9 mouse cellular contexts compared by ENCODE assay signal in the genomic region with DNA sequence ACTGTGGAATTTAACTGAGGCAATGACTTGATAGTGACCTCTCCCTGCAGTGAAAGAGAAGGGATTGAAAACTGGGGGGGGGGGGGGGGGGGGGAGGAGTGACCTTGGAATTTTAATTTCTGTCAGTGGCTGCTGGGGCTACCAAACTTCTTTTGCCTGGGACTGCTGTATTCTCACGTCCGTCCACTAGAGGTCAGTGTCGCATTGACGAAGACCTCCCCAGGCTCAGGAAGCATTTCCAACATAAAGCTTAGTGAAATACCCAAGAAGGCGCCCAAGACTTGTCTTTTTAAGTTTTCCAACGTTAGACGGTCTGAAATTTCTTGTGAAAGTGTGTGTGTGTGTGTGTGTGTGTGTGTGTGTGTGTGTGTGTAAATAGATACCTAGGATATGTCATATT.
DNase-seq lines count a peak whose midpoint lies in the region; ATAC-seq and TF ChIP-seq lines count a peak whose summit lies in the region.
"Had no signal": no experiment of that assay in that cellular context is flagged by ENCODE, and none has a peak within 500 bp of the region (broad histone marks: within the 10 kb centered on the region; RNA-seq: fewer than 3 reads in every experiment).

No protein-coding gene starts in this region.

- no peaks in the 10 kb centered on the region for H3K27me3 ChIP-seq in heart, embryonic 12.5 days (replicated peaks)
- no peaks in the 10 kb centered on the region for H3K27me3 ChIP-seq in heart, adult 2 months (ENCODE audit: control insufficient read depth, insufficient read depth, low read length)
- no peaks in the 10 kb centered on the region for H3K27me3 ChIP-seq in stomach, postnatal 0 days (ENCODE audit: control insufficient read depth, insufficient read depth, low read length)

- no peaks in the 10 kb centered on the region for H3K36me3 ChIP-seq in heart, embryonic 12.5 days
- peaks cover 3% of the 10 kb centered on the region for H3K36me3 ChIP-seq in heart, adult 2 months (ENCODE audit: control insufficient read depth, insufficient read depth, low read length)
- H3K36me3 ChIP-seq in stomach, postnatal 0 days (ENCODE audit: control insufficient read depth, insufficient read depth, low read length): no peaks in the 10 kb centered on the region
- H3K36me3 ChIP-seq: midbrain, embryonic 12.5 days had no signal

- peak; percentile 67 to 90 for DNase-seq in heart, adult 18-20 months
- peak; percentile 94 for DNase-seq in NIH3T3 (ENCODE audit: low read depth)
- peak; percentile 76 to 80 for DNase-seq in cerebellum, postnatal 36 days
- peak; percentile 67 to 86 for DNase-seq in heart, adult 2 months
- peak; percentile 67 to 68 for DNase-seq in layer of hippocampus, postnatal 14 days (ENCODE audit: low spot score in 2 of 2)
- peak; percentile 87 for DNase-seq in mesoderm, embryonic 11.5 days (ENCODE audit: low read depth, low spot score)
- DNase-seq in stomach, postnatal 0 days (ENCODE audit: low spot score): peak; percentile 83

- peaks cover 16% of the 10 kb centered on the region for H3K4me1 ChIP-seq in heart, embryonic 12.5 days (replicated peaks)
- H3K4me1 ChIP-seq in heart, adult 2 months (ENCODE audit: control insufficient read depth, insufficient read depth, low read length): peaks cover 13% of the 10 kb centered on the region
- H3K4me1 ChIP-seq in stomach, postnatal 0 days (replicated peaks; ENCODE audit: control insufficient read depth, insufficient read depth): peaks cover 4% of the 10 kb centered on the region; the same call in 1 of the 2 replicates

- TF ChIP-seq EP300 in heart, adult 2 months (IDR thresholded peaks at IDR 0.05; ENCODE audit: insufficient read depth, low read depth, low read length): peak; percentile 83
- TF ChIP-seq EP300 in stomach, postnatal 0 days (optimal IDR thresholded peaks at IDR 0.05): no peak

- no peak overlapping the region for H3K27ac ChIP-seq in heart, embryonic 12.5 days (ENCODE audit: poor library complexity, severe bottlenecking)
- H3K27ac ChIP-seq in heart, adult 2 months: no peak overlapping the region
- no peak overlapping the region for H3K27ac ChIP-seq in stomach, postnatal 0 days (replicated peaks)
- H3K27ac ChIP-seq: midbrain, embryonic 12.5 days had no signal

- no peak overlapping the region for H3K9ac ChIP-seq in heart, embryonic 12.5 days
- no peak overlapping the region for H3K9ac ChIP-seq in heart, adult 2 months (ENCODE audit: low read depth, low read length)
- H3K9ac ChIP-seq in stomach, postnatal 0 days (ENCODE audit: low read length): no peak overlapping the region
- H3K9ac ChIP-seq: midbrain, embryonic 12.5 days had no signal

- no peak for ATAC-seq in heart, embryonic 12.5 days (ENCODE audit: insufficient number of reproducible peaks, low FRiP score)
- no peak; the same call in 1 of the 2 replicates for ATAC-seq in stomach, postnatal 0 days (ENCODE audit: low FRiP score, low TSS enrichment)

- H3K4me2 ChIP-seq in heart, embryonic 12.5 days: no peak overlapping the region
- H3K4me2 ChIP-seq in stomach, postnatal 0 days (replicated peaks; ENCODE audit: low read depth): no peak overlapping the region
- H3K4me2 ChIP-seq: midbrain, embryonic 12.5 days had no signal

- no peak overlapping the region for H3K4me3 ChIP-seq in heart, embryonic 12.5 days
- H3K4me3 ChIP-seq in heart, adult 2 months: no peak overlapping the region
- H3K4me3 ChIP-seq in stomach, postnatal 0 days (ENCODE audit: low read depth, low read length): no peak overlapping the region
- H3K4me3 ChIP-seq: midbrain, embryonic 12.5 days had no signal

- peaks cover 8% of the 10 kb centered on the region for H3K9me3 ChIP-seq in heart, embryonic 12.5 days (replicated peaks)
- no peaks in the 10 kb centered on the region for H3K9me3 ChIP-seq in stomach, postnatal 0 days (ENCODE audit: control insufficient read depth, low read length)

- intact Hi-C loops in heart, adult 2 months (cut with DNase I): loop anchor here (1.0 to 5.0 kb wide), 2 partner anchors 201 to 288 kb away; no protein-coding TSS in a partner anchor

- WGBS in heart, embryonic 12.5 days: 15% methylated on average over 7 of the region's 7 CpGs
- WGBS in heart, adult 2 months: 6% methylated on average over 7 of the region's 7 CpGs
- WGBS in stomach, postnatal 0 days: 8% methylated on average over 7 of the region's 7 CpGs

- peak; percentile 69 for TF ChIP-seq CTCF in heart, adult 2 months (IDR thresholded peaks at IDR 0.05)
- TF ChIP-seq CTCF in stomach, postnatal 0 days (IDR thresholded peaks at IDR 0.05; ENCODE audit: low read depth): peak; percentile 86

- TF ChIP-seq POLR2A in heart, adult 2 months (IDR thresholded peaks at IDR 0.05; ENCODE audit: insufficient read depth, low read depth, low read length): no peak

- no peaks in the 10 kb centered on the region for H3K79me2 ChIP-seq in heart, adult 2 months (replicated peaks; ENCODE audit: control insufficient read depth, insufficient read depth, low read length)
